In genomic region chr19:40496071-40496470, GRCm38 (mm10) we compare ENCODE assay signal across 30 mouse cellular contexts. TPM values are rescaled to one million over a fixed set of nuclear protein-coding genes. Genes with fewer than 3 reads are reported as not detected.
DNase-seq lines count a peak whose midpoint lies in the region; ATAC-seq and TF ChIP-seq lines count a peak whose summit lies in the region.
"Had no signal": no experiment of that assay in that cellular context is flagged by ENCODE, and none has a peak within 500 bp of the region (broad histone marks: within the 10 kb centered on the region; RNA-seq: fewer than 3 reads in every experiment).

No protein-coding gene starts in this region.

- DNase-seq in heart, adult 2 months, result no peak
- DNase-seq in heart, adult 8-10 months (ENCODE audit: low spot score), result no peak
- no peak for DNase-seq in CH12.LX (ENCODE audit: extremely low read depth)
- DNase-seq: adrenal gland, postnatal 25 days; cerebellum, adult 18-20 months; cerebellum, postnatal 10 days; kidney, adult 8-10 months; kidney, postnatal 10 days; layer of hippocampus, adult 9-11 months; liver, postnatal 0 days; lung, postnatal 14 days; right cerebral cortex, postnatal 4 days; thymus, postnatal 14 days had no signal

- peak overlapping the region; percentile 18 for H3K9ac ChIP-seq in heart, adult 2 months (ENCODE audit: low read depth, low read length)
- H3K9ac ChIP-seq in intestine, embryonic 16.5 days (ENCODE audit: low read depth, low read length), result no peak overlapping the region
- no peak overlapping the region for H3K9ac ChIP-seq in intestine, embryonic 15.5 days
- H3K9ac ChIP-seq in CH12.LX (ENCODE audit: insufficient read depth, low read depth), result no peak overlapping the region
- H3K9ac ChIP-seq in kidney, embryonic 16.5 days (replicated peaks; ENCODE audit: low read length), result no peak overlapping the region
- no peak overlapping the region for H3K9ac ChIP-seq in midbrain, embryonic 16.5 days (ENCODE audit: low read depth, low read length)
- H3K9ac ChIP-seq: embryonic facial prominence, embryonic 13.5 days; forebrain, embryonic 15.5 days; heart, embryonic 13.5 days; hindbrain, embryonic 15.5 days; limb, embryonic 13.5 days; liver, embryonic 12.5 days; liver, postnatal 0 days; neural tube, embryonic 12.5 days had no signal

- TF ChIP-seq CTCF in heart, adult 2 months (IDR thresholded peaks at IDR 0.05), result no peak
- TF ChIP-seq CTCF in CH12.LX (conservative IDR thresholded peaks at IDR 0.05 in 1 of 2, IDR thresholded peaks at IDR 0.05 in 1 of 2; ENCODE audit: low read depth in 2 of 2, low read length in 2 of 2), result no peak
- TF ChIP-seq CTCF in small intestine, adult 2 months (IDR thresholded peaks at IDR 0.05; ENCODE audit: extremely low read depth, insufficient read length, insufficient replicate concordance, low read depth, low read length), result no peak

- peaks cover 75% of the 10 kb centered on the region for H3K4me1 ChIP-seq in heart, adult 2 months (ENCODE audit: control insufficient read depth, insufficient read depth, low read length)
- H3K4me1 ChIP-seq in intestine, embryonic 16.5 days (ENCODE audit: control insufficient read depth, insufficient read depth, low read length), result peaks cover 43% of the 10 kb centered on the region
- H3K4me1 ChIP-seq in intestine, embryonic 15.5 days (replicated peaks), result peaks cover 13% of the 10 kb centered on the region
- peaks cover 13 to 26% of the 10 kb centered on the region in 2 experiments for H3K4me1 ChIP-seq in CH12.LX (ENCODE audit: control insufficient read depth in 1 of 2, insufficient read depth in 2 of 2)
- peaks cover 51% of the 10 kb centered on the region for H3K4me1 ChIP-seq in small intestine, adult 2 months (ENCODE audit: control insufficient read depth, insufficient read depth, insufficient read length, low read length)
- H3K4me1 ChIP-seq in kidney, embryonic 16.5 days (ENCODE audit: insufficient read depth, low read length), result peaks cover 26% of the 10 kb centered on the region
- H3K4me1 ChIP-seq in midbrain, embryonic 16.5 days (ENCODE audit: control insufficient read depth, insufficient read depth, low read length), result peaks cover 7% of the 10 kb centered on the region
- H3K4me1 ChIP-seq: embryonic facial prominence, embryonic 13.5 days had no signal

- peak overlapping the region; percentile 89 for H3K27ac ChIP-seq in heart, adult 2 months
- peak overlapping the region; percentile 14; the same call in 1 of the 2 replicates for H3K27ac ChIP-seq in intestine, embryonic 16.5 days (ENCODE audit: low read length)
- no peak overlapping the region for H3K27ac ChIP-seq in intestine, embryonic 15.5 days
- no peak overlapping the region for H3K27ac ChIP-seq in CH12.LX (ENCODE audit: insufficient read depth, low read depth)
- peak overlapping the region; percentile 8; the same call in 1 of the 2 replicates for H3K27ac ChIP-seq in small intestine, adult 2 months (ENCODE audit: insufficient read depth, low read depth, low read length)
- no peak overlapping the region for H3K27ac ChIP-seq in kidney, embryonic 16.5 days (ENCODE audit: low read length)
- H3K27ac ChIP-seq in midbrain, embryonic 16.5 days (ENCODE audit: low read length), result no peak overlapping the region
- H3K27ac ChIP-seq: embryonic facial prominence, embryonic 13.5 days; forebrain, embryonic 10.5 days; forebrain, embryonic 15.5 days; heart, embryonic 13.5 days; hindbrain, embryonic 10.5 days; hindbrain, embryonic 15.5 days; limb, embryonic 13.5 days; liver, embryonic 12.5 days; neural tube, embryonic 12.5 days had no signal

- no peaks in the 10 kb centered on the region for H3K9me3 ChIP-seq in intestine, embryonic 16.5 days (ENCODE audit: control insufficient read depth, low read length)
- H3K9me3 ChIP-seq in intestine, embryonic 15.5 days, result no peaks in the 10 kb centered on the region
- no peaks in the 10 kb centered on the region for H3K9me3 ChIP-seq in CH12.LX (replicated peaks; ENCODE audit: low read length)
- no peaks in the 10 kb centered on the region for H3K9me3 ChIP-seq in kidney, embryonic 16.5 days (ENCODE audit: low read length)
- no peaks in the 10 kb centered on the region for H3K9me3 ChIP-seq in midbrain, embryonic 16.5 days (replicated peaks; ENCODE audit: control insufficient read depth, low read length, poor library complexity, severe bottlenecking)
- H3K9me3 ChIP-seq: embryonic facial prominence, embryonic 13.5 days; forebrain, embryonic 10.5 days; forebrain, embryonic 15.5 days; heart, embryonic 13.5 days; hindbrain, embryonic 10.5 days; hindbrain, embryonic 15.5 days; limb, embryonic 13.5 days; liver, embryonic 12.5 days; neural tube, embryonic 12.5 days had no signal

- peaks cover 56% of the 10 kb centered on the region for H3K36me3 ChIP-seq in heart, adult 2 months (ENCODE audit: control insufficient read depth, insufficient read depth, low read length)
- no peaks in the 10 kb centered on the region for H3K36me3 ChIP-seq in intestine, embryonic 16.5 days (ENCODE audit: control insufficient read depth, insufficient read depth, low read length)
- no peaks in the 10 kb centered on the region for H3K36me3 ChIP-seq in intestine, embryonic 15.5 days
- peaks cover 0 to 7% of the 10 kb centered on the region in 2 experiments for H3K36me3 ChIP-seq in CH12.LX (replicated peaks in 1 of 2; ENCODE audit: control insufficient read depth in 1 of 2, insufficient read depth in 1 of 2, low read length in 1 of 2)
- no peaks in the 10 kb centered on the region for H3K36me3 ChIP-seq in small intestine, adult 2 months (ENCODE audit: control insufficient read depth, insufficient read depth, low read length)
- no peaks in the 10 kb centered on the region for H3K36me3 ChIP-seq in kidney, embryonic 16.5 days (ENCODE audit: insufficient read depth, low read length)
- H3K36me3 ChIP-seq in midbrain, embryonic 16.5 days (ENCODE audit: control insufficient read depth, insufficient read depth, low read length), result no peaks in the 10 kb centered on the region
- H3K36me3 ChIP-seq: embryonic facial prominence, embryonic 13.5 days; forebrain, embryonic 10.5 days; forebrain, embryonic 15.5 days; hindbrain, embryonic 10.5 days; hindbrain, embryonic 15.5 days; neural tube, embryonic 12.5 days had no signal

- H3K4me3 ChIP-seq in heart, adult 2 months, result 0 out of 2 replicates have a peak overlapping the region, but pooled peaks have one; percentile 3
- no peak overlapping the region for H3K4me3 ChIP-seq in intestine, embryonic 16.5 days (ENCODE audit: low read length)
- no peak overlapping the region for H3K4me3 ChIP-seq in intestine, embryonic 15.5 days (replicated peaks)
- H3K4me3 ChIP-seq in CH12.LX (replicated peaks in 1 of 3; ENCODE audit: low read depth in 2 of 3, low read length in 2 of 3, poor library complexity in 1 of 3), result no peak overlapping the region
- no peak overlapping the region for H3K4me3 ChIP-seq in small intestine, adult 2 months (ENCODE audit: low read depth, low read length)
- no peak overlapping the region for H3K4me3 ChIP-seq in kidney, embryonic 16.5 days (ENCODE audit: low read length)
- no peak overlapping the region for H3K4me3 ChIP-seq in midbrain, embryonic 16.5 days (ENCODE audit: low read depth, low read length)
- H3K4me3 ChIP-seq: embryonic facial prominence, embryonic 13.5 days; forebrain, embryonic 10.5 days; forebrain, embryonic 15.5 days; heart, embryonic 13.5 days; hindbrain, embryonic 10.5 days; hindbrain, embryonic 15.5 days; limb, embryonic 13.5 days; liver, embryonic 12.5 days; myocyte; neural tube, embryonic 12.5 days had no signal

- no peak overlapping the region for H3K4me2 ChIP-seq in intestine, embryonic 16.5 days (ENCODE audit: low read depth, low read length)
- H3K4me2 ChIP-seq in intestine, embryonic 15.5 days (replicated peaks), result no peak overlapping the region
- H3K4me2 ChIP-seq in CH12.LX (ENCODE audit: insufficient read depth, low read depth, poor library complexity, severe bottlenecking), result no peak overlapping the region
- no peak overlapping the region for H3K4me2 ChIP-seq in kidney, embryonic 16.5 days (replicated peaks; ENCODE audit: low read depth, low read length)
- H3K4me2 ChIP-seq in midbrain, embryonic 16.5 days (ENCODE audit: low read length), result no peak overlapping the region
- H3K4me2 ChIP-seq: embryonic facial prominence, embryonic 13.5 days; forebrain, embryonic 15.5 days; heart, embryonic 13.5 days; hindbrain, embryonic 15.5 days; limb, embryonic 13.5 days; liver, embryonic 12.5 days; midbrain, embryonic 11.5 days; neural tube, embryonic 12.5 days had no signal

- no peaks in the 10 kb centered on the region for H3K27me3 ChIP-seq in heart, adult 2 months (ENCODE audit: control insufficient read depth, insufficient read depth, low read length)
- no peaks in the 10 kb centered on the region for H3K27me3 ChIP-seq in intestine, embryonic 16.5 days (replicated peaks; ENCODE audit: control insufficient read depth, insufficient read depth, low read length)
- H3K27me3 ChIP-seq in intestine, embryonic 15.5 days (replicated peaks), result no peaks in the 10 kb centered on the region
- H3K27me3 ChIP-seq in CH12.LX (replicated peaks), result no peaks in the 10 kb centered on the region
- no peaks in the 10 kb centered on the region for H3K27me3 ChIP-seq in small intestine, adult 2 months (ENCODE audit: control insufficient read depth, insufficient read depth, low read length)
- no peaks in the 10 kb centered on the region for H3K27me3 ChIP-seq in kidney, embryonic 16.5 days (ENCODE audit: insufficient read depth, low read length)
- H3K27me3 ChIP-seq in midbrain, embryonic 16.5 days (ENCODE audit: control insufficient read depth, insufficient read depth, low read depth, low read length), result no peaks in the 10 kb centered on the region
- H3K27me3 ChIP-seq: embryonic facial prominence, embryonic 13.5 days; forebrain, embryonic 15.5 days; heart, embryonic 13.5 days; hindbrain, embryonic 15.5 days; limb, embryonic 13.5 days; liver, embryonic 12.5 days; neural tube, embryonic 12.5 days had no signal

- peaks cover 10% of the 10 kb centered on the region for H3K79me2 ChIP-seq in heart, adult 2 months (replicated peaks; ENCODE audit: control insufficient read depth, insufficient read depth, low read length)
- H3K79me2 ChIP-seq in CH12.LX (replicated peaks; ENCODE audit: control insufficient read depth, extremely low read depth, insufficient read depth, poor library complexity, severe bottlenecking), result no peaks in the 10 kb centered on the region

- in situ Hi-C loops in CH12.LX (cut with MboI; ENCODE audit: low pct_ligation_motif_present, low pct_unique_long_range_greater_than_20kb, low sequenced_read_pairs), result no loop called here

- dilution Hi-C loops in CH12.LX (cut with MboI; ENCODE audit: extremely low pct_ligation_motif_present, extremely low pct_unique_long_range_greater_than_20kb, low sequenced_read_pairs), result no loop called here

- ATAC-seq in intestine, embryonic 16.5 days, result no peak
- ATAC-seq in intestine, embryonic 15.5 days, result no peak
- no peak for ATAC-seq in kidney, embryonic 16.5 days (ENCODE audit: low FRiP score, low TSS enrichment)
- no peak for ATAC-seq in midbrain, embryonic 16.5 days
- ATAC-seq: CD4-positive, CD25-positive, alpha-beta regulatory T cell, adult 4 months; forebrain, embryonic 15.5 days; liver, embryonic 12.5 days; liver, postnatal 0 days had no signal

- no peak for TF ChIP-seq EP300 in heart, adult 2 months (IDR thresholded peaks at IDR 0.05; ENCODE audit: insufficient read depth, low read depth, low read length)
- TF ChIP-seq EP300 in CH12.LX (IDR thresholded peaks at IDR 0.05; ENCODE audit: low read length), result no peak

- intact Hi-C loops in heart, adult 2 months (cut with DNase I), result loop anchor here (2.0 kb wide), 1 partner anchor 17 kb away; the partner anchor contains the start of gene Sorbs1

- WGBS in heart, adult 2 months, result 56% methylated on average over 4 of the region's 4 CpGs
- 83% methylated on average over 4 of the region's 4 CpGs for WGBS in intestine, embryonic 16.5 days
- WGBS in intestine, embryonic 15.5 days, result 78% methylated on average over 4 of the region's 4 CpGs
- 77% methylated on average over 4 of the region's 4 CpGs for WGBS in small intestine, adult 2 months
- 73% methylated on average over 4 of the region's 4 CpGs for WGBS in kidney, embryonic 16.5 days
- WGBS in midbrain, embryonic 16.5 days, result 90% methylated on average over 4 of the region's 4 CpGs

- no peak for TF ChIP-seq RAD21 in CH12.LX (IDR thresholded peaks at IDR 0.05; ENCODE audit: low read depth, low read length)

- no peak for TF ChIP-seq POLR2A in heart, adult 2 months (IDR thresholded peaks at IDR 0.05; ENCODE audit: insufficient read depth, low read depth, low read length)
- TF ChIP-seq POLR2A in CH12.LX (IDR thresholded peaks at IDR 0.05; ENCODE audit: low read depth, low read length), result no peak
- no peak for TF ChIP-seq POLR2A in small intestine, adult 2 months (IDR thresholded peaks at IDR 0.05; ENCODE audit: low read depth, low read length)

RNA-seq across cellular contexts. Expression of gene Sorbs1, which starts 17.5 kb away (rescaled TPM):
- 100 to 1,000 TPM; 638 to 971 TPM for total RNA-seq in heart, adult 2 months (2021)
- 185 and 253 TPM in 2 replicates for polyA plus RNA-seq in heart, adult 2 months (2012; rRNA removed)
- total RNA-seq in heart, adult 8-10 months (2022), result 100 to 1,000 TPM; 758 to 979 (median 853) TPM
- polyA plus RNA-seq in intestine, embryonic 16.5 days (2015; fragmentation: Nextera tagmentation; extraction: Ambion mirVana), result 80.0 and 84.3 TPM in 2 replicates
- polyA plus RNA-seq in intestine, embryonic 15.5 days (2015; fragmentation: Nextera tagmentation; extraction: Ambion mirVana), result 72.1 and 76.3 TPM in 2 replicates
- 2.6 and 3.6 TPM in 2 replicates for total RNA-seq in CH12.LX (2012; rRNA removed)
- 2.1 and 3.1 TPM in 2 replicates for total RNA-seq in CH12.LX (2014; rRNA removed)
- polyA plus RNA-seq in CH12.LX (2012; ENCODE audit: insufficient read length, low read depth), result 6.2 and 9.3 TPM in 2 replicates
- polyA plus RNA-seq in small intestine, adult 2 months (2012; rRNA removed), result 8.8 and 13.2 TPM in 2 replicates
- 60.1 and 63.1 TPM in 2 replicates for polyA plus RNA-seq in kidney, embryonic 16.5 days (2015; fragmentation: Nextera tagmentation; extraction: Ambion mirVana)
- polyA plus RNA-seq in midbrain, embryonic 16.5 days (2015; fragmentation: Nextera tagmentation; extraction: Ambion mirVana), result 83.3 and 84.6 TPM in 2 replicates

Comparison
In these comparisons a context has a peak if more than half of its experiments do, and no peak if none do; other contexts are left out.
1. H3K27ac ChIP-seq: peak in heart, adult 2 months (single experiment), intestine, embryonic 16.5 days (single experiment) and small intestine, adult 2 months (single experiment); none in intestine, embryonic 15.5 days (single experiment), CH12.LX (single experiment), kidney, embryonic 16.5 days (single experiment) and midbrain, embryonic 16.5 days (single experiment).